Mouse (Mus musculus) ES-CJ7 (cell line): ENCODE data around the gene Upf3b.
"Not testable (repeated sequence)": the region's sequence is repeated elsewhere in the genome, so short reads cannot be mapped to it uniquely, and the experiment has no call there.

Source experiments
- DNase-seq: peaks from one replicate; pipeline ENCODE4 v3.0.0; 2011; ENCODE audit warnings: low read depth, low spot score

Upf3b gene

DNA sequence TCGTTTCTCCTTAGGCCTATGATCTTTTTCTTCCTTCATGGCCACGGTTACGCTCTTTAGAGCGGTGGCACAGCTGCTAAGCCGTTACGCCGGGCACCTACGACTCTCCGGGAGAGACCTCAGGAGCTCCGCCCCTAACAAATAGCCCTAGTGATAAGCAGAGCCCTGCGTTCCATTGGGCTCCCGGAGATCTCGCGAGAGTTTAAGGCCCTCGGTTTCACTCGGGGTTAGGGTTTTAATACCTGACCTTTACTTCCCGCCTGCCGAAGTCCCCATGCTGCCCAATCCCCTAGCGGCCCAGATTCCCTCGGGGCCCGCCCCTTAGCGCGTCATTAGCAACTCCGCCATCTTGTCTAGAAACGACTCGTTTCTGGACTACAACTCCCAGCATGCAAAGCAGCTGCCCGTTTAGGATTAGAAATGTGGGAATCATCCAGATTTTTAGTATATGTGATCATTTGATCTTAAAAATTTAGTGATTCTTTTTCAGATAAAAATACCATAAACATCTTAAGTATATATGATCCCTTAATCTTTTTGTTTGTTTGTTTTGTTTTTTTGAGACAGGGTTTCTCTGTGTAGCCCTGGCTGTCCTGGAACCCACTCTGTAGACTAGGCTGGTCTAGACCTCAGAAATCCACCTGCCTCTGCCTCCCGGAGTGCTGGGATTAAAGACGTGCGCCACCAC is at the start of gene Upf3b:
TSS of gene Upf3b (minus strand) at position 130 of the 688 bp plus-strand sequence.
- peak; percentile 96 for DNase-seq

GRCm38 (mm10) chrX:37157839-37158238 is 47.7 kb upstream of the Upf3b start:
- peak; percentile 4 for DNase-seq

DNA sequence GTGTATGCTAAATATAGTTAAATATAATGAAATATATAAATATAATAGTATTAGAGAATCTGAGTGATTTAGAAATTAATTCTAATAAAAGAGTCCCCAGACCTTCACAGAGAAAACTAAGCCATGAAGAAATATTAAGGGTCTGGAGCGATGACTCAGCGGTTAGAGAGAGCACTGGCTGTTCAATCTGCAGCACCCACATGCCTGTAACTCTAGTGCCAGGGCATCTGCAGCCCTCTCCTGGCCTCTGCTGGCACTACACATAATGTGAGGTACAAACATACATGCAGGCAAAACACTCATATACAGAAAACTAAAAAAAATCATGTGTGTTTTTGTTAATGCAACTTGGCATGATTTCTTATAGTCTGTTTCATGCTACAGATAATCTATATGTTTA is 34.8 kb upstream of the Upf3b start:
- peak; percentile 26 for DNase-seq

- not testable (repeated sequence) for DNase-seq
Measured at GRCm38 (mm10) chrX:37144498-37144897, 34.4 kb upstream of the Upf3b start.

DNA sequence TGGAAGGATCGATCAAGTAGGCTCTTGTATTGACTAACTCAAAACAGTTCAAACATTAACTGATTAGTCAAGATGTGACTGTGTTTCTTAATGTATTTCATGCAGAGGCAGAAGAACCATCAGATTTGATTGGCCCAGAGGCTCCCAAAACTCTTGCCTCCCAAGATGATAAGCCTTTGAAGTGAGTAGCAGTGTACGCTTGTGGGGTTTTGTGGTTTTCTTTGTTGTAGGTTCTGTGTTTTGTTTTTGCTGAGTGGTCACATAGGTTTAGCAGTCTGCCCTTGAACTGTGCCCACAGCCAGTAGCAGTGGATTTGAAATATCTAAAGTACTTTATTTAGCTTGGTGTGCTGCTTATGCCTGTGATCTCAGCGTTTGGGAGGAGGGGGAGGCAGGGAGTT is 31.6 kb upstream of the Upf3b start:
- DNase-seq = no peak

DNA sequence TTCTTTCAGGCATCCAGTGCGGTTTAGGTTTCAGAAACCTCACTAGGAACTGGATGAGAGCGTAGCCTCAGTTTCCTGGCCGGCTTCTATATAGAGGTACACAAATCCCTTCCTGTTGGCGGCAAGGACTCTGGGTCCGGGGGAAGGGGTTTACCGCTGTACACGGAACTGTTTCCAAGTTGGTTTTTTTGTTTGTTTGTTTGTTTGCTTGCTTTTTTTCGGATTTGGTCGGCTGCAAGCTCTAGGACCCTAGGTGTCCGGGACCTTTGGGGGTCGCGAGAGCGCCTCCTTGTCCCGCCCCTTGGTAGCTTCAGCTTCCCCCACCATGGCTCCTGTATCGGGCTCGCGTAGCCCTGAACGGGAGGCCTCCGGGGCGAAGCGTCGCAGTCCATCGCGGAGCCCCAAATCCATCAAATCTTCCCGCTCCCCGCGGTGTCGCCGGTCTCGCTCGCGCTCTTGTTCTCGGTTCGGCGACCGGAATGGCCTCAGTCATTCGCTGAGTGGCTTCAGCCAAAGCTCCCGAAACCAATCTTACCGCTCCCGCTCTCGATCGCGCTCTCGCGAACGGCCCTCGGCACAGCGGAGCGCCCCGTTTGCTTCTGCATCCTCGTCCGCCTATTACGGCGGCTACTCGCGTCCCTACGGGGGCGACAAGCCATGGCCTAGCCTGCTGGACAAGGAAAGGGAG is 16.7 kb upstream of the Upf3b start, which contains the start of gene Nkap:
TSS of gene Nkap (plus strand) at position 125 of the 688 bp plus-strand sequence.
- DNase-seq = peak; percentile 87

GRCm38 (mm10) chrX:37125511-37125910 is 15.4 kb upstream of the Upf3b start:
- DNase-seq = no peak

DNA sequence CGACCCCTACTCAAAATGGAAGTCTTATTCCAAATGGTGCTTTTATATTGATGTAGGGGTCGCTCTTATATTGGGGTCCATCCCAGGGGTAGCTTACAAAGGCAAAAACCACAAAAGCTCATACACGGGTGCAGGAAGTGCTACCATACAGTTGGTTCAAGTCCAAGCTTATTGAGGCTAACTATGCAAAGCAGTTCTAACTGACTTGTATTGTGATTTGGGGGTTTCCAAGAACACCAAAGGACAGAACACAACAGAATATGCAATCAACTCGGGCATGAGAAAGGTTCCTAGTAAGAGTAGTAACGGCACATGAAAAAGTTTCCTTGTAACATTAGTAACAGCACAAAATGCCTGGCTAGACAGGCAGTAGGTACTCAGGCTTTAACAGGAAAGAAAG is 10.1 kb upstream of the Upf3b start:
- no peak for DNase-seq

- no peak for DNase-seq
Measured at GRCm38 (mm10) chrX:37119585-37119984, 9.5 kb upstream of the Upf3b start.

DNA sequence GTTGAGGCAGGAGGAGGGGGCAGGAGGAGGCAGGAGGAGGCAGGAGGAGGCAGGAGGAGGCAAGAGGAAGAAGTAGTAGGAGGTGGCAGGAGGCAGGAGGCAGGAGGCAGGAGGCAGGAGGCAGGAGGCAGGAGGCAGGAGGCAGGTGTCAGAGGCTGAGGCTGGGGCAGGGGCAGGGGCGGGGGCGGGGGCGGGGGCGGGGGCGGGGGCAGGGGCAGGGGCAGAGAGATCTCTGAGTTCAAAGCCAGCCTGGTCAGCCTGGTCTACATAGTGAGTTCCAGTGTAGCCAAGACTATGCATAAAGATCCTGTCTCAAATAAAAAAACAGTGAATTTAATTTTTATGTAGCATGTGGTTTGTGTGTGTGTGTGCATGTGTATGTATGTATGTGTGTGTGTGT is 7.0 kb upstream of the Upf3b start:
- DNase-seq = no peak

- peak; percentile 21 for DNase-seq
Measured at GRCm38 (mm10) chrX:37110881-37111193, 715 bp upstream of the Upf3b start.

GRCm38 (mm10) chrX:37109526-37110192 is 463 bp downstream of the Upf3b start:
- DNase-seq = no peak

DNA sequence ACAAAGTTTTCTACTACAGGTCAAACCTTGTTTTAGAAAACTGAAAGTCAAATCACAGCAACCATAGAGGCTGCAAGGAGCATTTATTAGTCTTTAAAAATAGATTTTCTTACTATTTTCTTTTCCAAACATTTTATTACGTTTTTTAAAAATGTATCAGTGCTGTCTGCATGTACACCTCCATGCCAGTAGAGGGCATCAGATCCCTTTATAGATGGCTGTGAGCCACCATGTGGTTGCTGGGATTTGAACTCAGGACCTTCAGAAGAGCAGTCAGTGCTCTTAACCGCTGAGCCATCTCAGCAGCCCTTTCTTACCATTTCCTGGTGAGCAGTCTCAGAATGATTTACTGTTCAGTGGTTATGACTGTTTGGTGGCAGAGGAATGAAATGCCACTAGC is 6.3 kb downstream of the Upf3b start:
- DNase-seq = no peak

GRCm38 (mm10) chrX:37098681-37099080 is 11.4 kb downstream of the Upf3b start:
- no peak for DNase-seq

DNA sequence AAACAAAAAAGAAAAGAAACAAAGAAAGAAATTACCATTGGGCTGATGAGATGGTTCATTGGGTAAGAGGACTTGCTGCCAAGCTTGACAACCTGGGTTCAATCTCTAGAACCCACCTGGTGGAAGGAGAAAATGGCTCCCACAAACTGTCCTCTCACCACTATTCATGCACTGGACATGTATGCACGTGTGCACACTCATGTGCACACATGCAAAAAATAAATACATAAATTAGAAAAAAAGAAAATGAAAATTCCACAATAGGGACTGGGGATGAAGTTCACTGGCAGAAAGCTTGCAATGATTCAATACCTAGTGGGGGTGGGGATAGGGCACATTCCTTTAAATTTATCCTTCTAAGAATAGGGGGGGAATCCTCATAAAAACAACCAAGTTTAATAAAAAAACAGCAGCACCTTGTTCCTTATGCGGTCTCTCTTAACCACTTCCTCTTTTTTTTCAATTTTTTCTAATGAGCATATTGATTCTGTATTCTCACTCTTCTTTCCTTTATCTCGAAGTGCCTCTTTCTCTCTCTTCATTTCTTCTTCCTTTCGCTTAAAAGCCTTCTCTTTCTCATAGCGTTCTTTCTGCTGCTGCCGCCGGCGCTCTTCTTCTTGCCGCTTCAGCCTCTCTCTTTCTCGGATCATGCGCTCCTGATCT is 14.9 kb downstream of the Upf3b start:
- DNase-seq = no peak

GRCm38 (mm10) chrX:37091457-37091856 is 18.7 kb downstream of the Upf3b start:
- no peak for DNase-seq

- no peak for DNase-seq
Measured at GRCm38 (mm10) chrX:37088778-37089177, 21.3 kb downstream of the Upf3b start.

DNA sequence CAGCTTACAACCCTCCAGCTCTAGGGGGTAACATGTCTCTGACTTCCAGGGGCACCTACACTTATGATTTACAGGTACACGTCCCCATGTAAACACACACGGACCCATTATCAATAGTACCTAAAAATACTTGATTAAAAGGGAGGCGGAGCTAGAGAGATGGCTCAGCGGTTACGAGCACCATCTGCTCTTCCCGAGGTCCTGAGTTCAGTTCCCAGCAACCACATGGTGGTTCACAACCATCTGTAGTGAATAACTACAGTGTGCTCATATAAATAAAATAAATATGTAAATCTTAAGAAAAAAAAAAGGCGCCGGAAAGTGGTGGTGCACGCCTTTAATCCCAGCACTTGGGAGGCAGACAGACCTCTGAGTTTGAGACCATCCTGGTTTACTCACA is 24.5 kb downstream of the Upf3b start:
- no peak for DNase-seq

- peak; percentile 89 for DNase-seq
Measured at GRCm38 (mm10) chrX:37084927-37085660, 25.0 kb downstream of the Upf3b start, which contains the start of gene Rpl39. Gene Rpl39 (minus strand): TSS chrX:37085402.

DNA sequence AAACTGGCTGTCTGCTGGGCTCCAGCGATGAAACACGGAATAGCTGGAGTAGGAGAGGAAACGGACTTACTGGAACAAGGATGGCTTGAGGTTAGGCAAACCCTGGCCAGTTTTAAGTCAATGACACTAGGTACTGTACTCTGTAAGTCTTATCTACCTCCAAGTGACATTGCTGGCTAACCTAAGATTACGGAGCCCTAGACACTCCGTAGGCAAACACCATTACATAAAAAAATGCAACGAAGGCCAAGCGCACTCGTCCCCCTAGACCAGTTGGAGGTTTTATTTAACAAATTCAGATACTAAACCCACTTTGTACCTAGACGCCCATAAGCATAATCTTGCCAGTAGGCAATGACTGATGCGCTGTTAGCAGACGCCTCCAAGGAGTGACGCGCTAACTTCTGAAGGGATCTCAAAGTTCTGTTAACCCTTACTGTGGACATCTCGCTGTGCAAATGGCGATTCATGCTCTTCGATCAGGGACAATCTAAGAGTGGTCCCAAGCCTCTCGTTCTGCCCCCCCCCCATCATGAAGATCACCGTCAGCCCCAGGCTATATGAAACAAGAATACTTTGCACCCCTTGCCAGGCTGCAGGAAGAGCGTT is 25.7 kb downstream of the Upf3b start:
- DNase-seq = peak; percentile 12

DNA sequence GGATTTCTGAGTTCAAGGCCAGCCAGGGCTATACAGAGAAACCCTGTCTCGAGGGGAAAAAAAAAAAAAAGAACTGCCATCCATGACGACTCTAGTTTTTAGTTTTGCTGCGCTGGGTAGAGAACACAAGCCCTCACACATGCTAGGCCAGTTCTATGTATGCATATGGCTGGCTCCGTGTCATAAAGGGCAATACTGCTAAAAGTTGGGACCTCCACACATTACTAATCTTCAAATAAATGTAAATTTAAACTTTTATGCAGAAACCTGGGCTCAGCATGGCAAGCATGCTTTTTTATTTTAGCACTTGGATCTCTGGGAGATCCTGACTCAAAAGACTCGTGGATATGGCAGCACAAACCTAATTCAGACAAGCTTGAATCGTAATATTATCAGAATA is 28.9 kb downstream of the Upf3b start:
- no peak for DNase-seq
